ENCODE assay signal across 8 mouse cellular contexts in genomic region chr3:83110163-83110562, GRCm38 (mm10). TPM values are rescaled to one million over a fixed set of nuclear protein-coding genes. Genes with fewer than 3 reads are reported as not detected.
DNase-seq lines count a peak whose midpoint lies in the region; ATAC-seq and TF ChIP-seq lines count a peak whose summit lies in the region.

No protein-coding gene starts in this region.

- peak; percentile 40 to 42 for DNase-seq in heart, postnatal 10 days
- no peak for DNase-seq in heart, postnatal 25 days (ENCODE audit: low spot score)
- DNase-seq in G1E (ENCODE audit: low spot score): no peak
- peak; percentile 48 for DNase-seq in mesoderm, embryonic 11.5 days (ENCODE audit: low read depth, low spot score)
- no peak for DNase-seq in left cerebral cortex, adult 9 months (ENCODE audit: low spot score in 2 of 2)
- no peak for DNase-seq in right cerebral cortex, postnatal 25 days

- H3K9me3 ChIP-seq in G1E (replicated peaks): 0 out of 2 replicates have a peak, but pooled peaks cover under 1% of the 10 kb centered on the region
- H3K9me3 ChIP-seq in forebrain, embryonic 15.5 days: no peaks in the 10 kb centered on the region

- no peak overlapping the region for H3K4me2 ChIP-seq in forebrain, embryonic 15.5 days (replicated peaks)

- WGBS in forebrain, embryonic 15.5 days: 28% methylated on average over 4 of the region's 4 CpGs

- no peak overlapping the region for H3K4me3 ChIP-seq in G1E (ENCODE audit: low read depth, low read length)
- no peak overlapping the region for H3K4me3 ChIP-seq in forebrain, embryonic 15.5 days

- intact Hi-C loops in heart, postnatal 10 days (cut with DNase I): loop anchor here (1.0 kb wide), 2 partner anchors 112 to 163 kb away; no protein-coding TSS in a partner anchor
- intact Hi-C loops in heart, postnatal 25 days (cut with DNase I): loop anchor here (1.0 kb wide), 2 partner anchors 112 to 163 kb away; no protein-coding TSS in a partner anchor

- H3K4me1 ChIP-seq in G1E (ENCODE audit: insufficient read depth, low read depth, low read length): no peaks in the 10 kb centered on the region
- H3K4me1 ChIP-seq in forebrain, embryonic 15.5 days: peaks cover 8% of the 10 kb centered on the region

- 0 out of 2 replicates have a peak, but pooled peaks cover 3% of the 10 kb centered on the region for H3K27me3 ChIP-seq in G1E (ENCODE audit: insufficient read depth, low read length)
- H3K27me3 ChIP-seq in forebrain, embryonic 15.5 days: no peaks in the 10 kb centered on the region

- TF ChIP-seq CTCF in G1E (IDR thresholded peaks at IDR 0.05; ENCODE audit: low read depth, low read length): 0 out of 2 replicates have a peak, but pooled peaks have one; percentile 5

- H3K36me3 ChIP-seq in G1E (replicated peaks): no peaks in the 10 kb centered on the region
- no peaks in the 10 kb centered on the region for H3K36me3 ChIP-seq in forebrain, embryonic 15.5 days

- H3K9ac ChIP-seq in forebrain, embryonic 15.5 days (replicated peaks): no peak overlapping the region

- ATAC-seq in G1E (ENCODE audit: extremely low read depth, insufficient number of reproducible peaks, low FRiP score, poor library complexity, severe bottlenecking): no peak
- ATAC-seq in forebrain, embryonic 15.5 days (replicated peaks): peak; percentile 76
- ATAC-seq in activated CD4-positive, CD25-positive, alpha-beta regulatory T cell, adult 4 months: no peak

- H3K27ac ChIP-seq in forebrain, embryonic 15.5 days (replicated peaks): no peak overlapping the region

RNA-seq across cellular contexts. Expression of gene Dchs2, which starts 17.6 kb away (rescaled TPM):
- total RNA-seq in heart, postnatal 10 days (2021): 1 to 10 TPM; 1.3 to 1.4 TPM
- total RNA-seq in heart, postnatal 25 days (2021): under 1 TPM; 0.64 to 0.70 TPM
- total RNA-seq in G1E (2014; fragmentation: Nextera tagmentation) (not detected in 2 replicates), G1E (2017) (0.05 and 0.06 TPM in 2 replicates)
- not detected in 2 replicates for polyA plus RNA-seq in G1E (2012)
- 0.42 and 0.52 TPM in 2 replicates for polyA plus RNA-seq in forebrain, embryonic 15.5 days (2015; fragmentation: Nextera tagmentation; extraction: Ambion mirVana)
- polyA plus RNA-seq in activated CD4-positive, CD25-positive, alpha-beta regulatory T cell, adult 4 months (2017; shearing (Covaris generic)): not detected

RNA-seq across cellular contexts. Expression of gene Plrg1, which starts 54.8 kb away (rescaled TPM):
- total RNA-seq in heart, postnatal 10 days (2021): 10 to 100 TPM; 32.2 to 32.6 TPM
- total RNA-seq in heart, postnatal 25 days (2021): 10 to 100 TPM; 25.5 to 27.9 TPM
- total RNA-seq in G1E (2014; fragmentation: Nextera tagmentation) (83.2 and 99.5 TPM in 2 replicates), G1E (2017) (121 and 122 TPM in 2 replicates)
- 6.6 and 6.7 TPM in 2 replicates for polyA plus RNA-seq in G1E (2012)
- polyA plus RNA-seq in forebrain, embryonic 15.5 days (2015; fragmentation: Nextera tagmentation; extraction: Ambion mirVana): 114 and 118 TPM in 2 replicates
- polyA plus RNA-seq in activated CD4-positive, CD25-positive, alpha-beta regulatory T cell, adult 4 months (2017; shearing (Covaris generic)): 10 to 100 TPM; 49.5 to 57.0 TPM

Comparison
In these comparisons a context has a peak if more than half of its experiments do, and no peak if none do; other contexts are left out.
1. DNase-seq: peak in heart, postnatal 10 days (2 of 2) and mesoderm, embryonic 11.5 days (single experiment); none in heart, postnatal 25 days (single experiment), G1E (single experiment), left cerebral cortex, adult 9 months (0 of 2) and right cerebral cortex, postnatal 25 days (single experiment).